Mouse (Mus musculus) cerebellum, adult 11-12 months (tissue): ENCODE data around the gene Fgf13.
A peak's percentile ranks its signal among the peaks of the same experiment; 100 is the strongest.

ENCODE experiments used
- DNase-seq: peaks from one replicate; pipeline ENCODE4 v3.0.0; 2022

Gene Fgf13

GRCm38 (mm10) chrX:59186922-59187321, 380.9 kb downstream of the Fgf13 start:
- DNase-seq = peak; percentile 32

DNA sequence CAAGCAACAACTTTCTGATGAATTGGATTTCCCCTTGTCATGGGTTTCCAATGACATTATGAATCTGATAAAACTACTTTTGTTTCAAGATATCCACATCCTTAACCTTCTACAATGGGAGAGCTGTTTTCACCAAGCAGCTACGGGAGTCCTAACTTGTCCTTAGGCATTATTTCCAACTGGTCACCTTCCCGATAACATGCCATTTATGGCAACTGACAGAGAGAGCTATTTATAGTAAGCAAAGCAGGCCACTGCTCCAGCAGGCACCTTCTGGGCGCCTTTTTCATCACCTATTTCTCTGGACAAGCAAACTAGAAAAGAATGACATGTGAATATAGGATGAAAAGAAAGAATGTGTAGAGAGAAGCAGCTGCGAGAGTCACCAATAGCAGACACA, 385.5 kb downstream of the Fgf13 start:
- peak; percentile 11 for DNase-seq

- no peak for DNase-seq
These were observed 388.2 kb downstream of the Fgf13 start for GRCm38 (mm10) chrX:59179627-59180026.

- DNase-seq = peak; percentile 79
These were observed 388.7 kb downstream of the Fgf13 start for GRCm38 (mm10) chrX:59179081-59179596.

DNA sequence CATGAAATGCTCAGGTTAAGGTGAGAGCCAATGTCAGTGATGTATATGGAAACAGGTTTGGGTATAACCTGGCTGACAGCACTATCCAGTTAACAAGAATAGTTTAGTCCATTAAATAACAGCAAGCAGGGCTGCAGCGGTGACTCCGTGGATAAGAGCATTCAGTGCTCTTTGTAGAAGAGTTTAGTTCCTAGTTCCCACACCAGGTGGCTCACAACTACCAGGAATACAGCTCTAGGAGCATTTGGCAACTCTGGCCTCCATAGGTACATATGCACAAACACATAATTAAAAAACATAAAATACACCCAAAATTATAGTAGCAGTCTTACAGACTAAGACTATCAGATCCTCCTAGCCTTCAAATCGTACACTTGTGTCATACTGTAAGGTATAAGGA, 390.2 kb downstream of the Fgf13 start:
- no peak for DNase-seq

GRCm38 (mm10) chrX:59172200-59172599, 395.7 kb downstream of the Fgf13 start:
- no peak for DNase-seq

DNA sequence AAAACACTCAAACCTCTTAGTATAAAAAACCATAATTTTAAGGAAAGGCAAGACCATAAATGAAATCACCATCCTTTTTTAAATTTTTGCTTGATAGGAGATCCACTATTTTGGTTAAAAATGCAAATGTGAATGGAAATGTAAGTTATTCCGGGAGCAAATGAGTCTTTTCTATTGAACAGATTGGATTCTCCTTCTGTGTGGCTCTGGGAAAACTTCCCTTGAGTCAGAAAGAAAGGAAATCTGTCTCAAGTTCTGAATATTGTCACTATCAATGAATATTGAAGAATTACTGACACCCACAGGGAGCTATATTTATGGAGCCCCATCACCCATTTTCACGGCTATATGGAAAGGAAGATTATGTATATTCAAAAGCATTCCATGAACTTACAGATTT, 401.1 kb downstream of the Fgf13 start:
- no peak for DNase-seq

DNA sequence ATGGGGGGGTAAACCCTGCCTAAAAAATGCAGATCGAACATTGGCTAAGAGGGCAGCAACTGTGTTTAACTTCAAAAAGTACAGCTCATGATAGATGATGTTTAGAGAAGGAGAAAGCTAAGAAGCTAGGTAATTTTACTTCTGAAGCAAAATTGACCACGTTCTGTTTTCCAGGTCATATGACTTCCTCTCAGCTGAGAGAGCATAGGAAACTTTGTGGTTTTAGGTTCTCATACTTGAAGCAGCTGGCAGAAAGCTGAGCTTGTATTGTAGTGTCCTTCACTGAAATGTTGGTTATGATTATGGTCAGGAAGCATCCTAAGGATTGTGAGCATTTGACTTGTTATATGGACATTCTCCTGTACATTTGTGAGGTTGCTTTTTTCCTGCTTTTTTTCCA, 425.9 kb downstream of the Fgf13 start:
- no peak for DNase-seq

GRCm38 (mm10) chrX:59134928-59135361, 432.9 kb downstream of the Fgf13 start:
- peak; percentile 2 for DNase-seq

GRCm38 (mm10) chrX:59134166-59134861, 433.6 kb downstream of the Fgf13 start:
- peak; percentile 19 for DNase-seq

DNA sequence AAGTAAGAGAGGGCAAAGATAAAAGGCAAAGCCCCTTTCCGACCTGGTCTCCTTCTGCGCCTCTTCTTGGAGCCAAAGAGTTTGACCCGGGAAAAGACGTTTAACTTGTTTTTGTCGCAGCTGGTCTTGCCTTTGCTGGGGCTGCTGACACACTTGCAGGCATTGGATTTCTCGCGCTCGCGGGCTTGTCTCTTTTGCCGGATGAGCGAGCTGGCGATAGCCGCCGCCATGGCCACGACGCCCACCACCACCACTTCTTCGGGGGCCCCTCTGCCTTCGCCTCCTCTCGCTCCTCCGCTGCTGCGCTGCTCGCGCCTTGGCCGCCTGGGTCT, 434.1 kb downstream of the Fgf13 start:
- DNase-seq = no peak

- DNase-seq = peak; percentile 1
These were observed 434.5 kb downstream of the Fgf13 start for GRCm38 (mm10) chrX:59133416-59133815.

GRCm38 (mm10) chrX:59126637-59127036, 441.2 kb downstream of the Fgf13 start:
- DNase-seq = no peak

- no peak for DNase-seq
These were observed 454.7 kb downstream of the Fgf13 start for GRCm38 (mm10) chrX:59113187-59113586.

- no peak for DNase-seq
These were observed 481.9 kb downstream of the Fgf13 start for GRCm38 (mm10) chrX:59085928-59086327.

DNA sequence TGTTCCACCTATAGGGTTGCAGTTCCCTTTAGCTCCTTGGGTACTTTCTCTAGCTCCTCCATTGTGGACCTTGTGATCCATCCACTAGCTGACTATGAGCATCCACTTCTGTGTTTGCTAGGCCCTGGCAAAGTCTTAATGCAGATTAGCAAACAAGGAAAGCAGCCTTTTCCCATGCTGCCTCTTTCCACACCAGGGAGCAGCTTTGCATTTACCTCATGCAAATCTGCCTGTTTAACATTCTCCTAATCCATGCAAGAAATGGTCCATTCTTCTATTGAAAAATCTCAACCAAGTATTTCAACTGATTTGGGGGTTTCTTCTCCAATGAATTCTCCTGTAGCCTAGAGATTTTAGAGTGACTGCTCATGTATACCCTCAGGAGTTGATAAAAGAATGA, 487.4 kb downstream of the Fgf13 start:
- DNase-seq = no peak

DNA sequence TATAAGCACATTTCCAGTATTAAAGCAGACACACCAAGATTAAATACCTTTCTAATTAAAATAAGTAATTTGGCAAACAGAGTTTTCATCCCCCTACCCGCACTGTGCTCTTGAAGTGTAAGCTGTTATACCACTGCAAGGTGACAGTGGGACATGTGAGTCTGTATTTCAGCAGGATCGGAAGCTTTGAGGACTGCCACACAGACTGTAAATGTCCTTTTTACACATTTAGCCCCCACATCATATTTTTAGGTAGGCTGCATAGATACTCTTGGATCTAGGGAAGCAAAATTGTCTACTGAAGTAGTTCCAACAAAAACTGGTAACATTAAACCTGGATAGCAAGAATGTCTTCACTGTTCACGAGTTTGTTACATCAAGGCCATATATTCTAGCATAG, 495.8 kb downstream of the Fgf13 start:
- no peak for DNase-seq

DNA sequence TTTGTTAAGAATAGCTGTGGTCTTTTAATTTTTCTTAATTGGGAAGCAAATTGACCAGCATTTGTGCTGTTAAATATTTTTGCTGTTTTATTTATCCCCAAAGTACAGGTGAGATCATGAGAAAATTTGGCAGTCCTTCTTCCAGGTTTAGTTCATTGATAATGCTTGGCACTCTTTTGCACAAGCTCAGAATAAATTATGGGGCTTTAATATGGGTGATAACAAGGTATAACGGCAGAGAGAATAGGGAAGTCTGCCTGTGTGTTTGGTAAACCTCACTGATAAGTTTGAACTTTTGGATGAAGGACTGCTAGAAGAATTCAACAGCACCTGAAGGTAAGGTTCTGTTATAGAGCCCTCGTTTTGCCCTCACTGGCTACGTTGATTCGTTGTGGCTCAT, 504.7 kb downstream of the Fgf13 start:
- DNase-seq = no peak

DNA sequence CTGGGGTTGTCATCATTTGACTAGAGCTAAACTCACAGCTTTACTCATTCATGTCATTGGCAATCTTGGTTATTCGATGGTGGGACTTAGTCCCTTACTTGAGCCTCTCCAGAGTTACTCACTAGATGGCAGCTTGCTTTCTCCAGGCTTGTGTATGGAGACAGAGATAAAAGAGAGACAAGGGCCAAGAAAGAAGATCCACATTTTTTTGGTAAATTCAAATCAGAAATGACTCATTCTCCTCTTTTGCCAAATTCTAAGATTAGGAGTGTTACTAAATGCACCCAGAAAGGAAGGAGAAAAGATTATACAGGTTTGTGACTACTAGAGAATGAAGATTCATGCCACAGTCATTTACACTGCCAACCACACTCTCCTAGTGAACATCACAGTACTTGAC, 532.9 kb downstream of the Fgf13 start:
- no peak for DNase-seq
